Mouse (Mus musculus): Measurements from ENCODE around the gene Rnf44. TPM values are rescaled to one million over a fixed set of nuclear protein-coding genes. Genes with fewer than 3 reads are reported as not detected.

Gene Rnf44
- total RNA-seq (2017), result 25.4 and 27.6 TPM in 2 replicates

GRCm38 (mm10) chr13:54693558-54694347 is at the start of gene Rnf44:
TSS of gene Rnf44 (minus strand) at chr13:54693907.
- ATAC-seq (replicated peaks; ENCODE audit: low read depth, poor library complexity, severe bottlenecking), result peak; percentile 84

DNA sequence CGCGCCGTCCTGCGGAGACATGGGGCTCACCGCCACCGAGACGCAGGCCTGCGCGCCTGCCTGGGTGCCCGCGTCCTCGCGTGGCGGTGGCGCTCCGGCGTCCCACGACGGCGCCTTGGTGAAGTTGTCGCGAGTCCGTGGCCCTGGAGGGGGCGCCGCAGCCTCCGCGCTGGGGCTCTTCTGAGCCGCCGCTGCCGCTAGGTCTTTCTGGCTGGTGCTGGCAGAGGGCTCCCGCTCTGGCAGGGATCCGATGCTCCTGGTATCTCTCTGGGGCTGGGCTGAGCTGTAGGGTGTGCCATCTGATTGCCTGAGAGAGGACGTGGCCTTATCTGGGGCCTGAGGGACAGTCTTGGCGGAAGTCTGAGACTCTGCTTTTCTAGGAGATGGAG is 44.5 kb upstream of the Rnf44 start:
- no peak for ATAC-seq (replicated peaks; ENCODE audit: low read depth, poor library complexity, severe bottlenecking)

DNA sequence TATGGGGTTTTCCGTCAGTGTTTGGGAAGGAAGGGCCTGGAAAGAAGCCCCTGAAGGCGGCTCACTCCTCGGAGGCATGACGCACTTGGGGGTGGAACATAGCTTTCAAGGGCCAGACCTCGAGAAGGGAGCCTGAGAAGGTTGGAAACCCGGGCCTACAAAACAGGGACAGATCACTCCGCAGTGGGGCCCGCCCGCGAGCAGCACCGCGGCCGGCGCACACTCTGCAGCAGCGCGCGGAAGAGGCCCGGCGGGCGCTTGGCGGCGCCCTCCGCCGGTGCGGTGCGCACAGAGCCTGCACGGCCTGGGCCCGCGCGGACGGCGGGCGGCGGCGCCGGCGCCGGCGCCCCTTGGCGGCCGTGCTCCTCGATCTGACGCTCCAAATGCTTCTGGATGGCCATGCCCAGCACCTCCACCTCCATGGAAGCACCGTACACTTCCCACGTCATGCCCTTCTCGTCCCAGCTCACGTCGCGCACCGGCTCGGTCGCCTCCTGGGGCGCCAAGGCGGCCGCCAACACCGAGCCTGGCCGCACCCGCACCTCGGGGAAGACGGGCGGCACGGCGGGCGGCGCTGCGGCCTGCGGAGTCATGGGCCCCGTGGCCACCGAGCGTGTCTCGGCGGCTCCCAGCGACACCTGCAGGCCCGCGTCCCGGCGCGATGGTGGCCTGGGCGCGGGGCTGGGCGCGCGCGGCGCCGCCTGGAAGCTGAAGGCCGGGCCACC is 43.9 kb upstream of the Rnf44 start:
- ATAC-seq (replicated peaks; ENCODE audit: low read depth, poor library complexity, severe bottlenecking), result no peak

- ATAC-seq (replicated peaks; ENCODE audit: low read depth, poor library complexity, severe bottlenecking), result no peak
Observed at GRCm38 (mm10) chr13:54736931-54737330, 43.2 kb upstream of the Rnf44 start.

GRCm38 (mm10) chr13:54726131-54726530 is 32.4 kb upstream of the Rnf44 start:
- ATAC-seq (replicated peaks; ENCODE audit: low read depth, poor library complexity, severe bottlenecking), result no peak

DNA sequence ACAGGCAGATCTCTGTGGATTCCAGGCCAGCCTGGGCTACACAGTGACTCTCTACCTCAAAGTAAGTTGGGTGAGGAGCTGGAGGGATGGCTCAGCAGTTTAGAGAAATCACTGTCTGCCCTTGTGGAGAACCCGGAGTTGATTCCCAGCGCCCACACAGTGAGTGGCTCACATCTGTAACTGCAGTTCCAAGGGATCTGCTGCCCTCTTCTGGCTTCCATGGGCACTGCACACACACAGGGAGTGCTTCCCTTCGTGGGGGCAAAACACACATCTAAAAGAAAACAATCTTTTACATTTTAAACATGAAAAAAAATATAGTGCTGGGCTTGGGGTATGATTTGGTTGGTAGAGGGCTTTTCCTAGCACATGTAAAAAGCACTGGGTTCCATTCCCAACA is 29.4 kb upstream of the Rnf44 start:
- ATAC-seq (replicated peaks; ENCODE audit: low read depth, poor library complexity, severe bottlenecking), result no peak

- ATAC-seq (replicated peaks; ENCODE audit: low read depth, poor library complexity, severe bottlenecking), result peak; percentile 47; the same call in 1 of the 2 replicates
Observed at GRCm38 (mm10) chr13:54716916-54717315, 23.2 kb upstream of the Rnf44 start.

GRCm38 (mm10) chr13:54714996-54715395 is 21.3 kb upstream of the Rnf44 start:
- no peak for ATAC-seq (replicated peaks; ENCODE audit: low read depth, poor library complexity, severe bottlenecking)

GRCm38 (mm10) chr13:54714393-54714792 is 20.7 kb upstream of the Rnf44 start:
- no peak for ATAC-seq (replicated peaks; ENCODE audit: low read depth, poor library complexity, severe bottlenecking)

GRCm38 (mm10) chr13:54710866-54711265 is 17.2 kb upstream of the Rnf44 start:
- no peak for ATAC-seq (replicated peaks; ENCODE audit: low read depth, poor library complexity, severe bottlenecking)

GRCm38 (mm10) chr13:54704890-54705289 is 11.2 kb upstream of the Rnf44 start:
- ATAC-seq (replicated peaks; ENCODE audit: low read depth, poor library complexity, severe bottlenecking), result no peak

DNA sequence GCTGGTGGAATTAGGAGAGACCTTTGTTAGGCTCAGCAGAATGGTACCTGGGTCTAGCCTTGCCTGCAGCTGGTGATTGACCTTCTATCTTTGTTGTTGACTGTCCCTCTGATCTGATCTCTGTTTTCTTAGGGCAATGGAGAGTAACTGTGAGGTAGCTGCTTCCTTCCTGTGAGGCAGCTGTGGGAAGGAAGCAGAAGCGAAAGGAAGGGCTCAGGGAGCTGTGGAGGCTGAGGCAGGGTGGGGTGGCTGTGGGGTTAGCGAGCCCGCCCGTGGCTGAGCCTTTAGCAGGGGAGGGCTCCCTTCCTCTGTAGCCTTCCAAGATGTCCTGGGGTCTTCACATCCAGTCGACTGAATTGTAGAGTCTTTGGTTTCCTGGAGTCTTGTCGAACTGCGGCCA is 8.8 kb upstream of the Rnf44 start:
- no peak for ATAC-seq (replicated peaks; ENCODE audit: low read depth, poor library complexity, severe bottlenecking)

- no peak for ATAC-seq (replicated peaks; ENCODE audit: low read depth, poor library complexity, severe bottlenecking)
Observed at GRCm38 (mm10) chr13:54701243-54701642, 7.5 kb upstream of the Rnf44 start, which contains the start of gene Cdhr2. TSS of gene Cdhr2 (plus strand) at chr13:54701461.

DNA sequence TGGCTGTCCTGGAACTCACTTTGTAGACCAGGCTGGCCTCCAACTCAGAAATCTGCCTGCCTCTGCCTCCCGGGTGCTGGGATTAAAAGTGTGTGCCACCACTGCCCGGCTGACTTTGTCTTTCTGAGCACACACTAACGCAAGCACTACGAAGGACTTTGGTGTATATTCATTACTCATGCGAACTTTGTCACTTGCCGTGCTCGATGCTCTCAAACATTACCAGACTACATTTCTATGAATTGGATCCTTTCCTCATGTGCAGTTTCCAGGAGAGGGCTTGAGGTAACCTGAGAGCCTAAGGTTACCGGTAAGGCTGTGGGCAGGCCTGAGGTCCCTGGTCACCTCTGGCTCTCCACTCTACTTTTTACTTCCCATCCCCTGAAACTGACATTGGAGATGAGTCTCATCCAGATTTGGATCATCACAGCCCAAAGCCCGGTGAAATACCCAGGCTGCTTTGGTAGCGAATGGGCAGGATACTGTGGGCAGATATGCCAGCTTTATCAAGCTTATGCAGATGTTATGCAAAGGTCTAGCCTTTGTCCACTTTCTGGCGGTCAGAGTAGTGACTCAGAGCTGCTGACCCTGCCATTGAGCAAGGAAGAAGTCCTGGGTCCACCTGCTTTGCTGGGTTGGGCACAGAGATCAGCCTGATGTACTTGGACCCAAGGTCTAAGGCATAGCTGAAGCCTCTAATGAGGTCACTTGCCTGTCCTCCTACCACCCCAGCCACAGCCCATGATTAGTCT is 1.9 kb upstream of the Rnf44 start:
- ATAC-seq (replicated peaks; ENCODE audit: low read depth, poor library complexity, severe bottlenecking), result no peak

- ATAC-seq (replicated peaks; ENCODE audit: low read depth, poor library complexity, severe bottlenecking), result peak; percentile 55
Observed at GRCm38 (mm10) chr13:54694348-54695060, 797 bp upstream of the Rnf44 start.

DNA sequence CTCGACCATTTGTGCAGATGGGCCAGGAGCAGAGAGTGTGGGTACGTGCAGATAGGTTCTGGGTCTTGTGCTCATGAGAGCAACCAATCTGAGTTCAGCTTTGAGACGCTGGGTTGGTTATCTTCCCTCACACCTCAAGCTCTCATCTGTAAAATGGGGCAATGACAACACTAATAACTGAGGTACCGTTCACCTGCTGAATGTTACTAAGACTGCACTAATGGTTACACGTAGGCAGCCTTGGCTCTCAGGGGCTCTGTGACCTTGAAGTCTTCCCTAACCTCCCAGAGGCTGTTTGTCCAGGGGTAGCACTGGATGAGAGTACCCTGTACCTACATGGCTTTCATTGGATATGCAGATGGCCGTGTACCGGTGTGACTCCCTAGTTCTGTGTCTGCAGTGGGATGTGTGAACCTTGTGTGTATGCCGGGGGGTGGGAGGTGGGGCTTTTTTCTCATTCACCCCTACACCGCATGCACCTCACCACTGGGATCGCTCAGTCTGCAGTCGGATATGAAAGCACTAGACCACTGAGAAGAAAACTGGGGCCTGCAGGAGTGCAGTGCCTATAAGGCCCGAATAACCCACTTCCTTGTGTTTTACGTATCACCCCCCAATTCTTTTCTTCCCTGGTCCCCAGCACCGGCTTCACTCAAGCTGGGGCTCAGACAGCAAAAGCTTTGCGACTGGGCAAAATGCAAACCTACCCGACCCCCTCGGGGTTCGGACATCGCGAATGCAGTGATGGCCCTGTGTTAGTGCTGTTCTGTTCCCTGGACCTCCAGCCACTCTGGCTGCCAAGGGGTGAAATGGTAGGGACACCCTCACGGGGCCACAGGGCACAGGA is 773 bp downstream of the Rnf44 start:
- no peak for ATAC-seq (replicated peaks; ENCODE audit: low read depth, poor library complexity, severe bottlenecking)

DNA sequence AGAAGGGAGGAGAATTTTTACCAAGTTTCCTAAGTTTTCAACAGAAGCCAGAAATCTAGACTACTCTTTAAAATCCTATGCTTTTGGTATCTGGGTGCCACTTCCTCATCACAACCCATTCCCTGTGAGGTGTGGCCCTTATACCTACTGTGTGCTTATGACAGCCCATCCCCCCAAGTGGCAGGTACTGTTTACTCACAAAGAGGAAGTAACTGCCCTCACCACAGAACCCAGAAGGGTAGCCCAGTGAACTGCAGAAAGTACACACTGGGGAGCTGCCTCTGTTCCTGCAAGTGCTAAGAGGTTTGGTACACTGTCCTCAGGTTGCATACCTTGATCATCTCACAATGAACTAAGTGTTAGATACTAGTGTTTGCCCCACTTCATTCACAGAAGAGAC is 2.0 kb downstream of the Rnf44 start:
- no peak for ATAC-seq (replicated peaks; ENCODE audit: low read depth, poor library complexity, severe bottlenecking)

DNA sequence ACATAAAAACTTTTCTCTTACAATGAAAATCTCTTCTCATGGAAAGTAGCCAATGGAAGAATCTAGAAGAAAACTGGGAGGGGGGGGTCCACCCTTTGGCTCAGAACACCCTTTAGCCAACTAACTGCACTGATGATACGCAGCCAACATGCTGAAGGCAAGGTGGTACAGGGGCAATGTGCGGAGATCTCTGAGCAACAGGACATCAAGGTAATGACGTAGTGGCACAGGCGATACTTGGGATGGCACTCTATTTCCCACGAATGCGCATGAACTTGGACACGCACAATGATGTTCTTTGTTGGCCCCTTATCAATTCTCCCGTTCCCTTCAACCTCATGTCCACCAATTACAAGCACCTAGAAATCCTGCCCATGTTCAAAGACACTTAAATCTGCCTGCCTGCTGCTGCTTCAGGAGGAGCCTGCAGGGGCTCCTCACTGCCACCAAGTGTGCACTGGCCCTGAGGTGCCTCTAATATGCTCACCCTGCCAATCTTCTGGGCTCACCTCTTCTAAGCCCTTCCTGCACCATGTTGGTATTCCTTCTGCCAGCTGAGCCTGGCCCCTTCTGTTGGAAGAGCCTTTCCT is 3.5 kb downstream of the Rnf44 start:
- ATAC-seq (replicated peaks; ENCODE audit: low read depth, poor library complexity, severe bottlenecking), result no peak

All from common myeloid progenitor, adult 5-6 weeks (primary cell).